Mouse (Mus musculus): ENCODE results near the gene Atp5l.

DNA sequence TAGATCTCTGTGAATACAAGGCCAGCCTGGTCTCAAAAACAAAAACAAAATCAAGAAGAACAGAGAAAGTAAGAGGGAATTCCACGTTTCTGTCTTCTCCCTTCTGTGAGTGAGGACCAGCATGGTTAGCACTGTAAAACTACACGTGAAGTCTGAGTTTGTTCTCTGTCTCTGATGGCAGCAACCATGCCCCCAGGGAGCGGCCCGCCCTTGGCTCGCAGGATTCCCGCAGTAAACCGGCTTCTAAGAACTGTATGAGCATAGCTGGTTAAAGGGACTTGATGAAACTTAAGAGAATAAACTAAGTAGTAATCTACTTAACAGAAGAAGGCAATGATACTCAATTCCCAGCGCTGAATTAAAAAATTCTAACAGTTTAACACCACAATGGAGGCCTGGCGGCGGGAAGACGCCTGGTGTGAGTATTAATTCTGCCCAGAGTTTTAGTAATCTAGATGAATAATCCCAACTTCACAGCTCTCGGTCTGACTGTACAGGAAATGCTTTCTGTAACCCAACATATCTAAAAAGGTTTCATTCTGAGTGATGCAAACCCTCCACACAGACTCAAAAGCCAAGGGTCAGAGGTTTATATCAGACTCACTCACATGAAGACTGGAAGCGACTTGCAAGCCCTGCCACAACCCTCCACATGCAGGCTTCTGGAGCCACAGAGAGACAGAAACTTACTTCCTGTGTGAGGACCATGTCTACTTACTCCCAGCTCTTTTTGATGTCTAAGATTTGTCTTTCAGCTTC lies 52.0 kb downstream of the Atp5l start:
- no peak for TF ChIP-seq GATA1 (IDR thresholded peaks at IDR 0.05; ENCODE audit: low read length)
- TF ChIP-seq TAL1 (IDR thresholded peaks at IDR 0.05; ENCODE audit: low read length), result no peak

Data from erythroblast, embryonic 14.5 days (primary cell).